Mouse (Mus musculus) T-helper 17 cell (primary cell): ENCODE measurements at regions not wholly inside any gene's neighbourhood (a gene's known extent, or its start where the extent isn't known, plus 50 kb on each side); places are given as distances from the start of the nearest gene placed in this dataset.

Source experiments
- in situ Hi-C, 2 experiments: fragments of 300-600 bp; cut with MboI, MseI; formaldehyde crosslinking; loops; 1 replicate in 1 of 2; 2 replicates in 1 of 2; pipeline ENCODE4 v1.15.1; 2025; ENCODE audit warnings: high pct_unique_total_duplicates in 2 of 2

DNA sequence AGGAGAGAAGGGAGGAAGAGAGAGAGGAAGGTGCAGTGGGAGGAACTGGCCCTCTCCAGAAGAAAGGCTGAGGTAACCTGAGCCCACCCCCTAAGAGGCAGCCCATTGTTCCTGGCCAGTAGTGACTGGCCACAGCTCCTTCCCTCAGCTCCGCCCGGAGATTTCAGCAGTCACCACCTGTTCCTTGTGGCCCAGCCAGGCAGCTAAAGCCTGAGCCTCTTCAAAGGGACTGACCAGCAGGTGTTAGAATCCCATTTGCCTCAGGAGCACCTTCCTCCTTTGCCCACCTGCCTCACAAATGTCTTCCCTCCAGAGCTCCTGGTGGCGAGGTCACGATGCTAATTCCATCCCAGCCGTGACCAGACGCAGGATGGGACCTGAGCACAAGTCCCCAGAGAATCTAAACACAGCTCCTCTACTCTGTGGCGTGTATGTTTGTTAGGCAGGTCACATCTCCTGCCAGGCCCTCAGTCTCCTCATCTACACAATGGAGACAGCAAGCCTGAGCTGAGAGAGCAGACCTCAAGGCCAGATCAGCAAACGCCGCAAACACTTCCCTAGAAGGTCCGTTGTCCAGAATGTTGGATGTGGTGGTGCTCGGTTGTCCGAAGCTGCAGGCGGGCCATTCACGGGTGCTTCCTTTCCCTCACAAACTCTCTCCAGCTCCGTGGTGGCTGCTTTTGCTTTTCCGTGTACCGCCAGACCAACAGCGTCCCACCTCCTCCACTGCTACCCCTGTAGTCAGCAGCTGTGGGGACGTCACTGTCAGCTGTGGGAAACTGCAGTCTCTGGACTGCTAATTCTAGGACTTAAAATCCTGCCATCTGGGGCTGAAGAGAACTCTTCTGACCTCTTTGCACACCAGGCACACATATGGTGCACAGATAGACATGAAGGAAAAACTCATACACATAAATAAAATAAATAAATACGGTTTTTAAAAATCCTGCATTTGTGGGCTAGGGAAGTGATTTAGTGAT lies 145.8 kb upstream of the Rad23b start:
- in situ Hi-C loops, result no loop called here

DNA sequence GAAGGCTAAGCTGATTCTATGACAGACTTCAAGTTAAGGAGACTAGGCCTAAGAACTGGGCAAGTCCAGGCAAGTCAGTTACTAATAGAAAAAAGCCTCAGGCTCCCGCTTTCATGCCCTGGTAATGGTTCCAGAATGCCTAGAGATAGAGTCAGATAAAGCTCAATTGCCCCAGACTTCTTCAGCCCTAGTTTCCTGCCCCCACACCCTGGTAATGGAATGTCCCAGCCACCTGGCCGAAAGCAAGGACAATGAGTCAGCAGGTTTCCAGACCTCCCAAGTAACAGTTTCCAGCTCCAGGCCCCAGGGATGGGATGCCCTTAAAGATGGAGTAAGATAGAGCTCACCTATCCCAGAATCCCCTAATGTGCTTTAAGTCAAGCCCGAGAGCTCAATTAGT lies 143.6 kb upstream of the Rad23b start:
- in situ Hi-C loops, result no loop called here

DNA sequence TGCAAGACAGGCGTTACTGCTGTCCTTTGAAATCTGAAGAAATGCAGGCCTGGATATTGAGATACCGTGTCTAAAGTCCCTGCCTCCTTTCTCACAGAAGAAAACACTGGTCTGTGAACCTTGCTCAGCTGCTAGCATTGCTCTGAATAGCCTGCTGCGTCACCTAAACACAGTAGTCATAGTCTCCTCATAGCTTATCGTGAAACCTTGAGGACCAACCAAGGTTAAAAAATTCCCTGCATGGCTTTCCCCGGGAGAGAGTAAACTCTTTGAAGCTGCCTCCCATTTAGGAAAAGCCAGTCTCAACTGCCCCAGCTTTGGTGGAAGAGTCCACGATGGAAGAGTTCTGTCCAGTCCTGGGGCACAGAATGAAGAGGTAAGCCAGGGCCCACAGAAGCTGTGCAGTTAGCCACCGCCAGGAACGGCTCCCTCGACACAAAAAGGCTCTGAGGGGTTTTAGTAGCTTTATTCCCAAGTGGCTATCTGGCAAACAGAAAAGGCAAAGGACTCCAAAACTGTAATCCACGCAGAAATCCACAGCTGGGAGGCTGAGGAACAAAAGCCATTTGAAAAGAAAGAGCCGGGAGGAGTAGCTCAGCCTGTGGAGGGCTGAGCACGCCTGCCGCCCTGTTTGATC lies 142.0 kb upstream of the Rad23b start:
- in situ Hi-C loops, result no loop called here

DNA sequence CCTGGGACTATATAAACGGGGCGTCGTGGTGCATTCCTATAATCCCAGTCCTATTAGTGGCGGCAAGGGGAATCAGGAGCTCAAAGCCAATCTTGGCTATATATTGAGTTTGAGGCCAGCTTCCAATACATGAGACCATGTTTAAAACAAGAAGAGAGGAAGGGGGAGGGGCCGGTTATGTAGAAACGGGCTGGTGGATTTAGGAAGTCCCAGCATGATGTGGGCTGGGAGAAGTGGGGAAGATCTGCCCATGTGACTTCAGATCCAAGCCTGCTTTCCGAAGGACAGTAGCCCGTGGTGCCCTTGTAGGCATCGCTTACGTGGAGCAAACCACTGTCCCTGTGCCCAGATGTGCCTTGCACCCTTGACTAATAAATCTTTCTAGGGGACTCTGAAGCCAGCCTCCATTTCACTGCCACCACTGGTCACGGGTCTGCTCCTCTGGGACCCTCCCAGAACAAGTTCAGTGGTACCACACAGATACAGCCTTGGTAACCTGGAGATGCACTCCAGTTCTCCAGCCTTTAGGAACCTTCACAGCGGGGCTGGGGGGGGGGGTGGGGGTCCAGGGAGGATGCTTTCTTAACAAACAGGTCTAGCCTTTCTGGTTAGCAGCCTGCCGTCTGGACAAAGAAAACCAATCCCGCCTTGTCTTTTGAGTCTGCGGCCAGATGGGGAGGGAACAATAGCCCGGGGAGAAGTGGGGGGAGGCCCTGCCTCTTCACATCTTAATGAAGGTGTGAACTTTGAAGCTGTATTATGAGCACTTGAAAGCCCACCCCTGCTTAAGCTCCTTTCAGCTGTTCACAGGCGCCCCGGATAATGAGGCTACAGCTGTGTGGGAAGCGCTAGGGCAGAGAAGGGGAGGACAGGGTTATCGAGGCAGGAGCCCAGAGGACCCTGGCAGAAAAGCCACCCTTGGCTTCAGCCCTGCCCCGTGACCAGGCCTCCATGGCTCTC lies 141.2 kb upstream of the Rad23b start:
- in situ Hi-C loops, result no loop called here

DNA sequence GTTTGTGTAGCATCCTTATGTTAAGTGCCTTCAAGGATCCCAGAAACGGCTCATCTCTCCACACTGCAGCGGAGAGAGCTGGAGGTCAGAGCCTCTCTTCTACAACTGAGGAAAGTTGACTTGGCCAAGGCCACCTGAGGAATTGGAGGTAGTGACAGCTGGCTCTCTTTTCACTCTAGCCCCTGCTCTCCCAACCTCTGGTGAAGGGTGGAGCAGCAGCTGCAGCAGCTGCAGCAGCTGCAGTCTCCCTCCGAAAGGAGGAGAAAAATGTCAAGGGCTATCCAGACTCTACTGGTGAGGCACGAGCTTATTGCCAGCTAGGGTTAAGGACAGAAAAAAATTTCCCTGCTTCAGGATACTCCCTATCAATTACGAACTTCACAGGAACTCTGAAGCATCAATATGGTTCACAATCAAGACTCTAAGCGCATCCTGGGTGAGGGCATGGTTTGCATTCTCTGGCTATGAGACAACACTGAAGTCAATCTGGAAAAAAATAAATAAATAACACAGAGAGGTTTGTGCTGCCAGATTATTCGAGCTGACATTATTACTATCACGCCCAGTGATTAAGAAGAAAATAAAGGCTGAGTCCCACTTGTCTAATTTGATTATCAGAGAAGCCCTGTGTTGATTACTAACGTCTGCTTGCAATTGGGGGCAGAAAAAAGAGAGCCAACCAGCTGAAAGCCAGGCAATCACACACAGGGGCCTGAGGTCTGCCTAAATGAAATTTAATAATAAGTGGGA lies 134.2 kb upstream of the Rad23b start:
- in situ Hi-C loops, result no loop called here

DNA sequence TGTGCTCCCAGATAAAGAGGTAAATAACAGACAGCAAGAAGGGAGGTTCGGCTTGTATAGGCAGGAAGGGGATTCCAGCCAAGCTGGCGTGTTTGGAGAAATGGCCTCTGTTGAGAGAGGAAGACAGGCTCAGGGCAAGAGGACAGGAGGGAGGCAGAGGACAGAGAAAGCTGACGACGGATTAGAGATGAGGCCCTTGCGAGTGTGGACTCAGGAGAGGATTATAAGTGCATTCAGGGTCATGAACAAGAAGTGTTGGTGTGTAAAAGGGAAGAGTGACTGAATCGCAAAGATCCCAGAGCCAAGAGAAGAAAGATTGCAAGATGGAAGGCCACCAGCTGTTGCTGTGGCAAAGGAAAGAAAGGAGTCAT lies 133.7 kb upstream of the Rad23b start:
- in situ Hi-C loops, result no loop called here

DNA sequence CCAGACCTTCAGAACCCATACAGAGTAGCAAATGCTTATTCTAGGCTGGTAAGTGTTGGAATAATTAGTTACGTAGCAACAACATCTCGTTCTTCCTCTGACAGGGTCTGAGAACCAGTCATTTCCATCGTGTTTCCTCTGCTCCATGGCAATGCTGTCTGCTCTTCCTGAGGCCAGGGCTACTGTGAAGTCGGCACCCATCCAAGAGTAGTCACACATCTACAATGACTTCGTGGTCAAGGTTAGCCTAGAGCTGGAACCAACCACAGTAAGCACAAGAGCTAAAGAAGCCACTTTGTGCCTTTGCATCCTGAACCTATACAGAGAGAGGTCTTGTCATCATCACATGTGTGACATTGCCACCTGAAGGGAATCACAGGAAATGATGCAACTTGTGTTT lies 124.1 kb upstream of the Rad23b start:
- in situ Hi-C loops, result no loop called here

DNA sequence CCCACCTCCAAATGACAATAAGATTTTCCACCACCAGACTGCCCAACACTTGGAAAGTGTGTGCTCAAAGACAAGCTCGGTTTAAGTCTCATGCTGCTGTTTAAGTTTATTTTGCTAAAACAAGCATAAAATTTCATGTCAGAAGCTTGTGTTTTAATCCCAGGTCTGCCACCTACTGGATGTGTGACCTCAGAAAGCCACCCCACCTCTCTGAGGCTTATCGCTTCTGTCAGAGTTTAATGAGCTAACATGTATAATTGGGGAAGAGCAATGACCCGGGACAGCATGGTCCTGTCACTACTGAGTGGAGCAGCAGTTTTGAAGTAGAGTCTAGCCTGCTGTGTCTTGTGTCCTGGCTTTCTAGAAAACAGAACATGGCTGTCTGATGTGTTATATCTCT lies 122.4 kb upstream of the Rad23b start:
- in situ Hi-C loops, result no loop called here

DNA sequence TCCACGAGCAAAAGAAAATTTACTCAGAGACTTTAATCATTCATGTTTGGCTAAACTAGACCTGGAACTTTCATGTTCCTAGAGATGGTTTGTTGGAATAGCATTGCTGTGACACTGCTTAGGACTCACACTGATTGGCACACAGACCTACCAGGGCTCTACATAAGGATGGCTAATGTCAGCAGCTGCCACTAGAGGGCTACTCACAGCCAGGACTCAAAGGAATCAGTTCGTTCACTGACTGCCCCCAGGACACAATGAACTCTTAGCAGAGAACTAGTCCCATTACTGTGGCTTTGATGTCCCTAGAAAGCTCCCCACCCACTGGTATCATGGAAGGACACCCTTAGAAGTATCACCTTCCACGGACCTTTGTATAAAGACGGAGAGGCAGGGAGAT lies 118.3 kb upstream of the Rad23b start:
- in situ Hi-C loops, result loop anchor here in 1 of 2 experiments (10.0 kb wide), 1 partner anchor 1423 kb away; no protein-coding TSS in a partner anchor

DNA sequence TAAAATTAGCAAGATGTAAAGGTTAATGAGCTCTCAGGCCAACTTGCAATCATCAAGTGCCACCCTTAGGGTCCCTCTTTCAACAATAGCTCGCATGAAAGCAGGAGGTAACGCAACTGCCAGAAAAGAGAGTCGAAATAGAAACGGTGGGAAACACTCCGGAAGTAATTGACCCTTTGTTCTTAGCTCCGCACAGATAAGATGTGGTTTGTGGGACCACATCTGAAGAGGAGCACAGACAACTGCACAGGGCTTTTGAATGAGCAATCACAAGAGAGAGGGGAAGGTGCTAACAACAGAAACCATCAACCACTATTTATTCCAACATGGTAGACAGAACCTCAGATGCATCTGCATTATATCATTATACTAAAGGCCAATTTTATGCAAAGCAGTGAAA lies 112.0 kb upstream of the Rad23b start:
- in situ Hi-C loops, result loop anchor here in 1 of 2 experiments (10.0 kb wide), 1 partner anchor 1417 kb away; no protein-coding TSS in a partner anchor

DNA sequence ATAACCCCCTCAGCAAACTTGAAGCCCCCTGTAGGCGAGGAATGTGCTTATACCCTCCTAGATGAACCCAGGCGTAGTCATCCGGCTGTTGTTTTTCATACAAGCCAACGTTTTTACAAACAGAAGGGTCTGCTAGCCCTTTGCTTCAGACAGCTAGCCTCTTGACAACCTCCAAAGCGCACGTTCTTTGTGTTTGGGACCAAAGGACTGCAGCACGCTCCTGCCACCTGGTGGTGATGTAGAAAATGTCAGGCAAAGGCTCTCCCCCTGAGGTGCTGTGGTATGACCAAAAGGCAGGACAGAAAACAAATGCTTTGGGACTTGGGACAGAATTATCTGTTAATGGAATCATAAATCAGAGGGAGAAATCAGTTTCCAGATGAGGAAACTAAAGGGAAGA lies 109.4 kb upstream of the Rad23b start:
- in situ Hi-C loops, result loop anchor here in 1 of 2 experiments (5.0 kb wide), 1 partner anchor 1313 kb away; no protein-coding TSS in a partner anchor

DNA sequence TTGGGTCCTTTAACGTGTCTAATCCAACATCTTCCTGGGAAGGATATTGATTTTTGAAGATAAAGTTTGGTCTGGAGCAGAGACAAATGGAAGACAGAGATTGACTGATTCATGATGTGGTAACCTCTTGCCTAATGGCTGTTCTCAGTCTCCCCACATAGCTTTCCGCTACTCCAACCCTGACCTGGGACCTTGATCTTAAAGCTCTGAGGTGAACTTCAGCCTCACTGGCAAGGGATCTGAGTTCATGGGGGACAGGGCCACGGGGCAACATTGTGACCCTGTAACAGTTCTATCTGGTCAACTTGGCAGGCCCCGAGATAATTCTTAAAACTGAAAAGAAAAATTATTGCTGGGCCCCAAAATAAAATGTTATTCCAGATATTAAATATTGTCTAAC lies 107.5 kb upstream of the Rad23b start:
- in situ Hi-C loops, result loop anchor here in 1 of 2 experiments (5.0 kb wide), 1 partner anchor 1315 kb away; no protein-coding TSS in a partner anchor

DNA sequence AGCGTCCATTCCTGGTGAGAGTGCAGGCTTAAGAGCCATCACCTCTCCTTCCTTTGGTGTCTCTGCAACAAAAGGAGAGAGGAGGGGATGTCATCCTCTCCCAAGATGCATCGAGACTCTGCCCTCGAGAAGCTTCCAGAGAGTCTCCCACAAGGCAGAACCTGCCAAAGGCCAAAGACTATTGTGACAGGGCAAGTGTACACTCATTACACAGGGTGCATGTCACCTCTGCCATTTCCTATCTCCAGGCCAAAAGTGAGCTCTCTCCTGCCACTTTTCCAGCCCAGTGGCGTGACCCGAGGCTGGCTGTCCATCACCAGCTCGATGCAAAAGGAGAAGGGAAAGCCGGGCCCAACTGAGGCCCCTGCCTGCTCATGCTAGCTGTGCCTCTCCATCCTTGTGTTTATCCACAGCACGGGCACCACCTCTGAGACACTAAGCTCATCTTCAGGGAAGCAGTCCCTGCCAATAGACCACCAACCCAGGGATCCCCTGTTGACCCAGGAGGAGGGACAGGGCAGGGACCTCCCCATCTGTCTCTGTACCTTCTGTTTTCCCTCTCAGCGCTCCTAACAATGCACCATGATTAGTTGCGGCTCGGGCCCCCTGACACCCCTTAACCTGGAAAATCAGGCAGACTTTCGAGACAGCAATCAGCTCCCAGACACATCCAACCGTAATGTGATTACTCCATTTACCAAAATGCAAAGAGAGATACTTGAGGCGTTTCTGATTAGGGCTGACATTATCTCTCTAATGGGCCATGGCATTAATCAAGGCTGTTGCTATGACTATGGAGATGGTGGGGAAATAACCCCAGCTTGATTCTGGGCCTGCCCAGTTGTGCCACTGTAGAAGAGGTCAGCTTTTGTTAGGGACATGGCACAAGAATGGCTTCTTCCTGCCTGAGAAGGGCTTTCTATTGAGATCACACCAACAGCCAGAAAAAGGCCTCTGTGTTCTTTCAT lies 106.5 kb upstream of the Rad23b start:
- in situ Hi-C loops, result loop anchor here in 1 of 2 experiments (5.0 kb wide), 1 partner anchor 1316 kb away; no protein-coding TSS in a partner anchor

DNA sequence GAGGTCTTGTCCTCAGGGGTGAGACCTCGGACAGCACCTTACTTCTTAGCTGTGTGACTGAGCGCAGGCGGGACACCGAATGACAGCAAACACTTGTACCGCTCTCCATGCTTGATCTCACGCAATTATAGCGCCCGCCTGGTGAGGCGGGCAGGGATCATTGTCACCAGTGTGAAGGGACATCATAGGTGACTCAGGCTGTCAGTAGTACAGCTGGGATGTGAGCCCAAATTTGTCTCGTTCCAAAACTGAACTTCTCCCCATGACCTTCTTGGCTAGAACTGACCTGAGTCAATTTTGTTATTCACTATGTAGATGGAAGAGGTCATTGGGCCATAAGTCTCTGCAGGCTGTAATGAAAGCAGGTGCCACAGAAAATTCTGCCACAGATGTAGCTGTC lies 104.1 kb upstream of the Rad23b start:
- in situ Hi-C loops, result loop anchor here in 1 of 2 experiments (5.0 kb wide), 1 partner anchor 1313 kb away; no protein-coding TSS in a partner anchor

DNA sequence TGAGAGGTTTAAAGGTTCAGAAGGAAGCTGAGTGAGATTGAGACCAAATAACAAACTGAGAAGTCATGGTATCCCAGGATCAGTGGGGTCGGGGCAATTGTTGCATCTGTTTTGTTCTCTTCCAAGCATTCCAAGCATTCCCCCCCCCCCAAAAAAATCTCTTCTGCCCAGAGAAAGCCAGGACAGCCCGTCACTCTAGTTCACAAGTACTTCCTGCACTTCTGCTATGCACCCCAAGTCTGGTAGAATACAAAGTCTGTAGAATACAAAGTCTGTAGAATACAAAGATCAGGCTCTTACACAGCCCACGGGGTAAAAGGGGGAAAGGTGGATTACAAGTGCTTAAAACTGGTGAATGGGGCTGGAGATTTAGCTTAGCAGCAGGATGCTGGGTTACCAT lies 99.5 kb upstream of the Rad23b start:
- in situ Hi-C loops, result loop anchor here in 1 of 2 experiments (25.0 kb wide), 1 partner anchor 1488 kb away; no protein-coding TSS in a partner anchor

DNA sequence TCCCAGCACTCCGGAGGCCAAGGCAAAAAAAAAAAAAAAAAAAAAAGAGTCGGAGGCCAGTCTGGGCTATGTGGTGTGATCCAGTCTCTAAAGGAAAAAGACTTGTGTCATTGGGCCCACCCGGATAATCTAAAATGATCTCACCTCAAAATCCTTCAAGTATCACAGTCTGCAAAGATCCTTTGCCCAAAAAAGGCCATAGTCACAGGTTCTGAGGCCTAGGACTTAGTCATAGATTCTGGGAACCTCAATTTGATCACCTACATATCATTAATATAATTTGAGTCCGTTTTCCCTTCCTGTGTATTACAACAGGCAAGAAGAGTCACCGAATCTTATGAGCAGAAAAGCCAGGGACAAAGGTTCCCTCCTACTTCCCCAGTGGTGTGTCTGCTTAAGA lies 98.3 kb upstream of the Rad23b start:
- in situ Hi-C loops, result loop anchor here in 1 of 2 experiments (25.0 kb wide), 1 partner anchor 1489 kb away; no protein-coding TSS in a partner anchor

DNA sequence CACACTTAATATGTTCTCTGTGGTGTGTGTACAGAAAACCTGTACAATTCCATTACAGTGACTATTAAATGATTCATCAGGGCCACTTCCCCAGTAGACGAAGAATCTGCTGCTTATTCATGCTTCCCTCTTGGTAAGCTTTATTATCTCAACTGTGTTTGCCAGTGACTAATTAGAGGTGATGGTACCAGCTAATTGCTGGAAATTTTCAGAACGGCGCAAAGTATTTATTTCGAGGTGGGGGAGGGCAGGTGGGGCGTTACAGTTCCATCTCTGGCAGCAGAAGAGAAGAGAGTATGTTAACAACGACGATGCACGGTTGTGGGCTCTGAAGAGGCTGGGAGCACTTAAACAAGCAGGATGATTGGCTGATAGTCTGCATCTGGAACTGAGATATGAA lies 96.1 kb upstream of the Rad23b start:
- in situ Hi-C loops, result loop anchor here in 1 of 2 experiments (25.0 kb wide), 1 partner anchor 1491 kb away; no protein-coding TSS in a partner anchor

DNA sequence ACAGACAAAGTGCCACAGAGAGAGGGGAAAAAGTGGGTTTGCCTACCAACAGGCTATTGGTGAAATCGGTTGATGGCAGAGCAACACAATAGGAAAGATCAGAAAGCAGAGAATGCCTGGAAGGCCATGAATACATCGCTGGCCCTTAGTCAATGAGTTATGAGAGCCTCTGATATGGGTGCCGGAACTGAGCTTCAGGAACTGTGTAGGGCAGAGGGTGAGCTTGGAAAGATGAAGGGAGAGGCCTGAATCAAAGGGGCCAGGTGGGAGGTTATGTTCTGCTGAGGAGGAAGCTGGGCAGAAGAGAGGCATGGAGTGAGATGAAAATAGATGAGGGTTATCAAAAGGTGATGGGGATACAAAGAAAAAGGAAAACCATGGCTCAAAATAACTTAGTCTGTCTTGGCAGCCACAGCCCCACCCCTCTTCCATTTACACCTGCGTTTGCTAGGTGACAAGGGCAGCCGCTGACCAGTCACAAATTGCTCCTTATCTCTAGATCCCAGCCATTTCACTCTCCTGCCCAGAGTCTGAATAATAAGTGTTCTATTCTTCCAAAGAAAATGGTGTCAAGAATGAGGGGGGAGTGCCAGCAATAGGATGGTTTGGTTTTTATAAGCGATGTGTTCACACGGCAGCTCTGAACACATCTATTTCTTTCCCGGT lies 77.7 kb upstream of the Rad23b start:
- in situ Hi-C loops, result loop anchor here in 1 of 2 experiments (25.0 kb wide), 1 partner anchor 1510 kb away; no protein-coding TSS in a partner anchor
